Mouse (Mus musculus): ENCODE measurements around the gene Asap3. TPM values are rescaled to one million over a fixed set of nuclear protein-coding genes. Genes with fewer than 3 reads are reported as not detected.

Gene Asap3
- total RNA-seq, 2 experiments from 2014 or later: 1.4 to 1.5 TPM

- no peak for DNase-seq (ENCODE audit: low spot score)
These were observed 84.8 kb downstream of the Asap3 start for GRCm38 (mm10) chr4:136290781-136291595.

GRCm38 (mm10) chr4:136291692-136292091, 85.5 kb downstream of the Asap3 start:
- no peak for DNase-seq (ENCODE audit: low spot score)

Other genes starting within 250 kb of the Asap3 start
- gene Gale, start 242.6 kb upstream of the Asap3 start, total RNA-seq (2021): under 1 TPM; 0.73 to 0.97 TPM
- gene Lypla2, start 233.7 kb upstream of the Asap3 start, total RNA-seq (2021): 10 to 100 TPM; 25.2 to 29.8 TPM
- 10 to 100 TPM; 25.3 to 26.3 TPM for gene Pithd1, start 219.1 kb upstream of the Asap3 start, total RNA-seq (2021)
- 10 to 100 TPM; 62.0 to 62.3 TPM for gene Eloa, start 184.6 kb upstream of the Asap3 start, total RNA-seq (2021)
- 100 to 1,000 TPM; 249 to 252 TPM for gene Rpl11, start 152.9 kb upstream of the Asap3 start, total RNA-seq (2021)
- 10 to 100 TPM; 13.7 to 24.1 TPM for gene Id3, start 62.9 kb upstream of the Asap3 start, total RNA-seq (2021)
- gene E2f2, start 34.0 kb upstream of the Asap3 start, total RNA-seq (2021): under 1 TPM; 0.73 to 0.76 TPM
- gene Tcea3, start 41.4 kb downstream of the Asap3 start, total RNA-seq (2021): 100 to 1,000 TPM; 379 to 395 TPM
- 10 to 100 TPM; 29.7 to 33.3 TPM for gene Zfp46, start 78.3 kb downstream of the Asap3 start, total RNA-seq (2021)
- 10 to 100 TPM; 21.4 to 27.4 TPM for gene Hnrnpr, start 104.6 kb downstream of the Asap3 start, total RNA-seq (2021)
- gene Htr1d, start 217.2 kb downstream of the Asap3 start, total RNA-seq (2021): not detected

Measured in gastrocnemius, adult 18-20 months (tissue).